Mouse (Mus musculus): ENCODE data around the gene Adh7. TPM values are rescaled to one million over a fixed set of nuclear protein-coding genes. Genes with fewer than 3 reads are reported as not detected.

Gene Adh7
- polyA plus RNA-seq, 1 experiment from 2014 or later, result 0.12 TPM

- no peak for ATAC-seq (replicated peaks; ENCODE audit: low FRiP score)
- Histone ChIP-seq H3K9ac (ENCODE audit: low read depth, low read length) (no peak overlapping the region), H3K4me3 (ENCODE audit: low read depth, low read length) (no peak overlapping the region), H3K36me3 (ENCODE audit: control insufficient read depth, insufficient read depth, low read length) (no peaks in the 10 kb centered on the region), H3K9me3 (ENCODE audit: control insufficient read depth, low read length) (no peaks in the 10 kb centered on the region), H3K4me2 (no peak overlapping the region), H3K27me3 (replicated peaks; ENCODE audit: control insufficient read depth, insufficient read depth, low read length) (no peaks in the 10 kb centered on the region), H3K27ac (ENCODE audit: low read depth, low read length) (no peak overlapping the region), H3K4me1 (replicated peaks; ENCODE audit: control insufficient read depth, insufficient read depth, low read length) (no peaks in the 10 kb centered on the region)
- no peak for DNase-seq (ENCODE audit: low spot score)
- 87% methylated on average over 2 of the region's 2 CpGs for WGBS
Measured at GRCm38 (mm10) chr3:138227082-138227481, 9.5 kb downstream of the Adh7 start.

DNA sequence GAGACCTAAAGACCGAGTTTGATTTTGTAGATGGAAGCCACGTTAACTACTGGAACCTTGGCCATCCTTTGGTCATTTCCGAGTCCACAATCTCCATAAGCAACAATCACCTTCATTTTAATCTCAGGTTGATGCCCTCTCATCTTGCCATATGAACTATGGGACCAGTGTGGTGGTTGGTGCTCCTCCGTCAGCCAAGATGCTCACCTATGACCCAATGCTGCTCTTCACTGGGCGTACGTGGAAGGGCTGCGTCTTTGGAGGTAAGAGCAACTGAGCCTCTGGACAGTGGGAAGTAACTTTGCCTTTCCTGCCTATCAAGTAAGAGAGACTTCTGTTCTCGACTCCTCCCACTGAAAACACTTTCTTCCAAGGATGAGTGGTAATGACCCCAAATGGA is 10.2 kb downstream of the Adh7 start:
- Histone ChIP-seq H3K27me3 (replicated peaks; ENCODE audit: control insufficient read depth, insufficient read depth, low read length) (no peaks in the 10 kb centered on the region), H3K4me3 (ENCODE audit: low read depth, low read length) (no peak overlapping the region), H3K4me1 (replicated peaks; ENCODE audit: control insufficient read depth, insufficient read depth, low read length) (no peaks in the 10 kb centered on the region), H3K9ac (ENCODE audit: low read depth, low read length) (no peak overlapping the region), H3K36me3 (ENCODE audit: control insufficient read depth, insufficient read depth, low read length) (no peaks in the 10 kb centered on the region), H3K27ac (ENCODE audit: low read depth, low read length) (no peak overlapping the region), H3K4me2 (no peak overlapping the region), H3K9me3 (ENCODE audit: control insufficient read depth, low read length) (no peaks in the 10 kb centered on the region)
- DNase-seq (ENCODE audit: low spot score) (no peak), ATAC-seq (replicated peaks; ENCODE audit: low FRiP score) (no peak)
- 84% methylated on average over 8 of the region's 8 CpGs for WGBS

- H3K4me1 ChIP-seq (replicated peaks; ENCODE audit: control insufficient read depth, insufficient read depth, low read length), result no peaks in the 10 kb centered on the region
- DNase-seq (ENCODE audit: low spot score) (no peak), ATAC-seq (replicated peaks; ENCODE audit: low FRiP score) (no peak)
- no peak overlapping the region for H3K9ac ChIP-seq (ENCODE audit: low read depth, low read length)
- WGBS, result 82% methylated on average over 1 of the region's 1 CpGs
- H3K9me3 ChIP-seq (ENCODE audit: control insufficient read depth, low read length), result no peaks in the 10 kb centered on the region
- no peaks in the 10 kb centered on the region for H3K27me3 ChIP-seq (replicated peaks; ENCODE audit: control insufficient read depth, insufficient read depth, low read length)
- H3K27ac ChIP-seq (ENCODE audit: low read depth, low read length), result no peak overlapping the region
- no peak overlapping the region for H3K4me2 ChIP-seq
- no peak overlapping the region for H3K4me3 ChIP-seq (ENCODE audit: low read depth, low read length)
- H3K36me3 ChIP-seq (ENCODE audit: control insufficient read depth, insufficient read depth, low read length), result no peaks in the 10 kb centered on the region
Measured at GRCm38 (mm10) chr3:138229448-138229847, 11.9 kb downstream of the Adh7 start.

DNA sequence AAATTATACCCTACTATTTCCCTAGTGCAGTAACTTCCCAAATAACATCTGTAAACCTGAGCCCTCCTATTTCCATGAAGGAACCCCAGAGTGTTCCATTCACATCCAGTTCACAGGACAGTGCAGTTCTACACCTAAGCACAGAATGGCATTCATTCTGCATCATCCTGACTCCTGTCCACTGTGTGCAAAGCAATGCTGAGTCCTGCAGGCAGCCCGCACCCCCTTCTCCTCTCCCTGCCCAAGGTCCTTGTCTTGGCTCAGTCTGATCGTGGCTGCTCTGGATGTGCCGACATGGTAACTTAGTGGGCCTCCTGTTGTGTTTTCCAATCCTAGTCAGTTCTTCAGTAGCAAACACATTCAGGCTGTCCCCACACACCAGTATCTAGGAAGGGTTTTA is 12.7 kb downstream of the Adh7 start:
- WGBS, result 83% methylated on average over 3 of the region's 3 CpGs
- ATAC-seq (replicated peaks; ENCODE audit: low FRiP score) (no peak), DNase-seq (ENCODE audit: low spot score) (no peak)
- Histone ChIP-seq H3K4me2 (no peak overlapping the region), H3K27me3 (replicated peaks; ENCODE audit: control insufficient read depth, insufficient read depth, low read length) (no peaks in the 10 kb centered on the region), H3K4me1 (replicated peaks; ENCODE audit: control insufficient read depth, insufficient read depth, low read length) (no peaks in the 10 kb centered on the region), H3K9ac (ENCODE audit: low read depth, low read length) (no peak overlapping the region), H3K36me3 (ENCODE audit: control insufficient read depth, insufficient read depth, low read length) (no peaks in the 10 kb centered on the region), H3K27ac (ENCODE audit: low read depth, low read length) (no peak overlapping the region), H3K9me3 (ENCODE audit: control insufficient read depth, low read length) (no peaks in the 10 kb centered on the region), H3K4me3 (ENCODE audit: low read depth, low read length) (no peak overlapping the region)

GRCm38 (mm10) chr3:138231531-138231930 is 14.0 kb downstream of the Adh7 start:
- no peak overlapping the region for H3K4me3 ChIP-seq (ENCODE audit: low read depth, low read length)
- no peak overlapping the region for H3K27ac ChIP-seq (ENCODE audit: low read depth, low read length)
- no peak overlapping the region for H3K4me2 ChIP-seq
- H3K4me1 ChIP-seq (replicated peaks; ENCODE audit: control insufficient read depth, insufficient read depth, low read length), result no peaks in the 10 kb centered on the region
- WGBS, result 77% methylated on average over 2 of the region's 2 CpGs
- H3K9ac ChIP-seq (ENCODE audit: low read depth, low read length), result no peak overlapping the region
- no peak for ATAC-seq (replicated peaks; ENCODE audit: low FRiP score)
- DNase-seq (ENCODE audit: low spot score), result no peak
- no peaks in the 10 kb centered on the region for H3K9me3 ChIP-seq (ENCODE audit: control insufficient read depth, low read length)
- no peaks in the 10 kb centered on the region for H3K36me3 ChIP-seq (ENCODE audit: control insufficient read depth, insufficient read depth, low read length)
- H3K27me3 ChIP-seq (replicated peaks; ENCODE audit: control insufficient read depth, insufficient read depth, low read length), result no peaks in the 10 kb centered on the region

DNA sequence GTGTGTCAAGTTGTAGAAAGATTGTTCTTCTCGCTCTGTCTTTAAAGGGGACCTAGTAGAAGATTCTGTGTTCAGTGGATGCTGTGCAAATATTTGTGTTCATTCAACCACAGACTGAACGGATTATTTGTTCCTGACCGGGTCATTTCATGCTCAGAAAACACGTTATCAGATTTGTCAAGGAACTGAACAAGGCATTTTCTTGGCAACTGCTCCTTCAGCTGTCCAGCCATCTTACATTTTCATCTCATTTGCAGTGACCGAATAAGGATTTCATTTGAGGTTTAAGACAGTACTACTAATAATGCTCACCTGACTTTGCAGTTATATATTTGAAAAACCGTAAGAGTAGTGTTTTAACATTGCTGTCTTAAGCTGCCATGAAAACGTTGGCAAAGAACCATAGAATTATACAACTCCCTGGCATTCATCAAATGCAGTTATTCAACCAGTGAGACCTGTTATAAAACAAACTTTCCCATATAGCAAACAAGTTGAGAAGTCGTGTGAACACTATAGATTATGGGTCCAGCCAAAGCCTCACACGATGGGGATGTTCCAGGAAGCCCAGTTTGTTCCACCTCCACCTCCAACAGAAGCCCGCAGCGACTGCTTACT is 19.1 kb downstream of the Adh7 start:
- no peak overlapping the region for H3K27ac ChIP-seq (ENCODE audit: low read depth, low read length)
- DNase-seq (ENCODE audit: low spot score), result no peak

GRCm38 (mm10) chr3:138238046-138238445 is 20.5 kb downstream of the Adh7 start:
- Histone ChIP-seq H3K9ac (ENCODE audit: low read depth, low read length) (no peak overlapping the region), H3K9me3 (ENCODE audit: control insufficient read depth, low read length) (no peaks in the 10 kb centered on the region), H3K4me3 (ENCODE audit: low read depth, low read length) (no peak overlapping the region), H3K4me1 (replicated peaks; ENCODE audit: control insufficient read depth, insufficient read depth, low read length) (no peaks in the 10 kb centered on the region; the same call in 1 of the 2 replicates), H3K4me2 (no peak overlapping the region), H3K36me3 (ENCODE audit: control insufficient read depth, insufficient read depth, low read length) (no peaks in the 10 kb centered on the region), H3K27me3 (replicated peaks; ENCODE audit: control insufficient read depth, insufficient read depth, low read length) (no peaks in the 10 kb centered on the region), H3K27ac (ENCODE audit: low read depth, low read length) (no peak overlapping the region)
- DNase-seq (ENCODE audit: low spot score) (no peak), ATAC-seq (replicated peaks; ENCODE audit: low FRiP score) (no peak)
- 77% methylated on average over 10 of the region's 10 CpGs for WGBS

More for the DNA sequence above, 19.1 kb downstream of the Adh7 start:
- ATAC-seq (replicated peaks; ENCODE audit: low FRiP score), result no peak
- H3K9me3 ChIP-seq (ENCODE audit: control insufficient read depth, low read length), result no peaks in the 10 kb centered on the region
- H3K9ac ChIP-seq (ENCODE audit: low read depth, low read length), result no peak overlapping the region
- H3K4me3 ChIP-seq (ENCODE audit: low read depth, low read length), result no peak overlapping the region
- H3K36me3 ChIP-seq (ENCODE audit: control insufficient read depth, insufficient read depth, low read length), result no peaks in the 10 kb centered on the region
- 77% methylated on average over 11 of the region's 11 CpGs for WGBS
- H3K27me3 ChIP-seq (replicated peaks; ENCODE audit: control insufficient read depth, insufficient read depth, low read length), result no peaks in the 10 kb centered on the region
- H3K4me1 ChIP-seq (replicated peaks; ENCODE audit: control insufficient read depth, insufficient read depth, low read length), result no peaks in the 10 kb centered on the region; the same call in 1 of the 2 replicates
- H3K4me2 ChIP-seq, result no peak overlapping the region

- no peaks in the 10 kb centered on the region for H3K27me3 ChIP-seq (replicated peaks; ENCODE audit: control insufficient read depth, insufficient read depth, low read length)
- no peaks in the 10 kb centered on the region for H3K36me3 ChIP-seq (ENCODE audit: control insufficient read depth, insufficient read depth, low read length)
- no peaks in the 10 kb centered on the region; the same call in 1 of the 2 replicates for H3K4me1 ChIP-seq (replicated peaks; ENCODE audit: control insufficient read depth, insufficient read depth, low read length)
- DNase-seq (ENCODE audit: low spot score), result no peak
- H3K4me2 ChIP-seq, result no peak overlapping the region
- H3K9me3 ChIP-seq (ENCODE audit: control insufficient read depth, low read length), result no peaks in the 10 kb centered on the region
- ATAC-seq (replicated peaks; ENCODE audit: low FRiP score), result no peak
- H3K27ac ChIP-seq (ENCODE audit: low read depth, low read length), result no peak overlapping the region
- H3K9ac ChIP-seq (ENCODE audit: low read depth, low read length), result no peak overlapping the region
- 86% methylated on average over 6 of the region's 6 CpGs for WGBS
- H3K4me3 ChIP-seq (ENCODE audit: low read depth, low read length), result no peak overlapping the region
Measured at GRCm38 (mm10) chr3:138239461-138239860, 21.9 kb downstream of the Adh7 start.

DNA sequence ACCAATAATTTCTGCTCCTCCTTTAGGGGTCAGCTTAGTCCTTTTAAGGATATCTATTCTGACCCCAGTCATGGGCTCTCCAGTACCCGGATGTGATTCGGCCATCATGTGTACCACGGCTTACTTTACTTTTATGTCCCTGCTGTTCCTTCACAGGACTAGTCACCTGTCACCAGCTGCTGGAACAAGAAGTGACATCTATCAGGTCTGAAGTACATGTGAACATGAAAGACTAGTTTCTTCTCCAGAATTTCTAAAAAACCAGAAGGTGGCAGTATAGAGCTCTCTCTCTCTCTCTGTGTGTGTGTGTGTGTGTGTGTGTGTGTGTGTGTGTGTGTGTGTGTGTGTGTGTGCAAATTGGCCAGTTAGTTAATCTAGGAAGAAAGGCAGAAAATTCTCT is 22.9 kb downstream of the Adh7 start:
- 85% methylated on average over 3 of the region's 3 CpGs for WGBS

More for the DNA sequence above, 22.9 kb downstream of the Adh7 start:
- Histone ChIP-seq H3K9ac (ENCODE audit: low read depth, low read length) (no peak overlapping the region), H3K4me3 (ENCODE audit: low read depth, low read length) (no peak overlapping the region), H3K4me1 (replicated peaks; ENCODE audit: control insufficient read depth, insufficient read depth, low read length) (no peaks in the 10 kb centered on the region; the same call in 1 of the 2 replicates), H3K4me2 (no peak overlapping the region), H3K36me3 (ENCODE audit: control insufficient read depth, insufficient read depth, low read length) (no peaks in the 10 kb centered on the region), H3K27me3 (replicated peaks; ENCODE audit: control insufficient read depth, insufficient read depth, low read length) (no peaks in the 10 kb centered on the region), H3K27ac (ENCODE audit: low read depth, low read length) (no peak overlapping the region), H3K9me3 (ENCODE audit: control insufficient read depth, low read length) (no peaks in the 10 kb centered on the region)
- ATAC-seq (replicated peaks; ENCODE audit: low FRiP score), result no peak
- DNase-seq (ENCODE audit: low spot score), result no peak

Measured in liver, embryonic 11.5 days (tissue).